Mouse (Mus musculus): ENCODE data around the gene 2310033P09Rik.

The 2310033P09Rik gene

DNA sequence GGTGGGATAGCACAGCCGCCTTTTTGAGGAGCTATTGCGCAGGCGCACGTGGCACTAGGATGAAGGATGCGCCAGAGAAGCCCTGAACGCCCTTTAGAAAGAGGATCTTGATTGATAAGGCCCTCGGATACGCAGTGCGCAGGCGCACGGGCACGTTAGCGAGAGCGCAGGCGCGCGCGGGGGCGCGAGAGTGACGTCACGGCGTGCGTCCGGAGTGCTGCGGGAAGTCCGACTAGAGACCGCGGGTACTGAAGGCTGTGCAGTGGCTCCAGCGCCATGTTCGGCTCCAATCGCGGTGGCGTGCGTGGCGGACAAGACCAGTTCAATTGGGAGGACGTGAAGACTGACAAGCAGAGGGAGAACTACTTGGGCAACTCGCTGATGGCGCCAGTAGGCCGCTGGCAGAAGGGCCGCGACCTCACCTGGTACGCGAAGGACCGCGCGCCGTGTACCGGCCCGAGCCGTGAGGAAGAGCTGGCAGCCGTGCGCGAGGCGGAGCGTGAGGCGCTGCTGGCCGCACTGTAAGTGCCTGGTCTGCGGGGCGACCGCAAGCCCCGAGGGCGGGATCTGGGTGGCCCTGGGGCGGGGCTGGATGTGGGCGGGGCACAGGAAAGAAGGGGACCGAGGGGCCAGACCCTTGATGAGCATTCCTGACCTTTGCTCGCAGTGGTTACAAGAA lies at the start of gene 2310033P09Rik:
TSS of gene 2310033P09Rik (plus strand) at position 169 of the 679 bp plus-strand sequence.
- peak; percentile 95 for DNase-seq (ENCODE audit: low read depth, low spot score)

DNA sequence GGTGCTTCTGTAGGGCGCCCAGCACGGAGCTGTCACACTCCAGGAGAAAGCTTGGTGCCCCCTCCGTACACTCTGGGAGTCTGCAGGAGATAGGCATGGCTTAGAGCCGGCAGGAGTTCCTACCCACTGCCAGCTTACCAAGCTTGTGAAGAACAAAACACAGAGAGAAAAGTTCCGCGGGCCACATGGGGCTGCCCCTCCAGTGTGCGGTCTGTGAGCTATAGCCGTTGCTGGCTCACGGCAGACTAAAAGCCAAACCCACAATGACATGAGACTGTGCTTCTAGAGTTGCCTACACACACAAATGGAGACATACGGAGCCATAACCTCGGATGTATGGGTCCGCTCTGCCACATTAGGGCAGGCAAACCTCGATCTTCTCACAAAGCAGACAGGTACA lies 49.0 kb upstream of the 2310033P09Rik start:
- DNase-seq (ENCODE audit: low read depth, low spot score), result no peak

DNA sequence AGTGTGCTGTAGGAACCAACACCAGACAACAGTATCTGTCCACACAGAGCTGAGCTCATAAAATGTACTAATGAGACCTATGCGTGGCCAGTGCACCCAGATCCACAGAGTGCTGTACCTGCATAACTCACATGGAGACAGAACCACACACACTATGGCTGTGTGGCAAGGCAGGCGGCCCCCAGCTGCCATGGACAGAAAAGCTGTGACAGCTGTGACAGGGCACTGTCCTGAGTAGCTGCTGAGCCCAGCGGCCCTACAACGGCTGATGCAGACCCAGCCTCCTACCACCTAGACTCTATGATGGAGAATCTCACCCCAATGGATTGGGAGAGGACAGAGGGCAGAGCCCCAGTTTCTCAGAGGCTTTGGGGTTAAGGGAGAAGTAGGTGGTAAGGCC lies 48.6 kb upstream of the 2310033P09Rik start:
- DNase-seq (ENCODE audit: low read depth, low spot score), result no peak

DNA sequence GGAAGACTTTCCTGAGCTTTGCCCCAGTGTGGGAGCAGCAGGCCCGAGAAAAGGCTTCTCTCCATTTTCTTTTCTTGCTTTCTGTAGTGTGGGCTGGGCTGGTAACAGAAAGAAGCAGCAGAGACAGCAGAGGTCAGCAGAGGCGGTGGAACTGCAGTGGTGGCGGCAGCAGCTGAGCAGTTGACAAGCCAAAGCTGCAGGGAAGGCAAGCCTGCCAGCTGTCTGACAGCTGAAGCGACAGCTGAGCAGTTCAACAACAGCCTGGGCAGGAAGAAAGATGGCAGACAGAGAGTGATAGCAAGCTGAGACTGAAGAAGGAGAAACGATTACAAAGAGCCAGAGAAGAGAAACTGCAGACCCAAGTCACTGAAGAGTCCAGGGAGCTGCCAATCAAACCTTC lies 46.7 kb upstream of the 2310033P09Rik start:
- no peak for DNase-seq (ENCODE audit: low read depth, low spot score)

DNA sequence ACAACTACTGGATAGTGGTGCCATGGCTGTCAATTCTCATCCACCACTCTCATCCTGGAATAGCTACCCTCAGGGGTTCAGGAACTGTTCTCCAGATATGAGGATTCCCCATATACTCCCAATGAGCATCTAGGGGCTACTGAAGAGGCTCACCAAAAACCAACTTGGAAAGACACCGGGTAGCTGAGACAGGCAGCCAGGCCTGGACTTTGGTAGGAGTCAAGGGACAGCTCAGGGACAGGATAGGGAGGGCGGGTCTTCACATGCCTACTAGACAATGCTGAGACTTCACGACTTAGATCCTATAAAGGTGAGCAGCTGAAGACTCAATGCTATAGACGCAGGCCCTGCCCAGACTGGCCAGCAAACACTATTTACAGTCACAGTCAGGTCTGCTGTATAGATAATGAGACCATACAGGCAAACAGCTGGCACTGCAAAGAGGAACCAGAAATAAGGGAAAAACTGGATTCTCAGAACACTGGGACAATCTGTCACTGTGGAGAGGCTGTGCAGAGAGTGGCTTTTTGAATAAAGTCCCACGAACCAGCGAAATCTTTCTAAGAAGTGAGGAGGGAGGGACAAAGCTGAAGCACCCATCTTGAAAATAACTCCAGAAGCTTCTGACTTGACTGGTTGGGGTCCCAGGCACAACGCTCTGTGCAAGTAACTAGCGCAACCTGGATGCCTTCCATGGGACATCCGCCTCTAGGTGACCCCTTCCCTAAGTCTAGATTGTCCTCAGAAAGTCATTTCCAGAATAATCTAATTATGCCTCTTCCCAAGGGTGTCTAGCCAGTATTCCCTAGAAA lies 45.5 kb upstream of the 2310033P09Rik start:
- DNase-seq (ENCODE audit: low read depth, low spot score), result no peak

DNA sequence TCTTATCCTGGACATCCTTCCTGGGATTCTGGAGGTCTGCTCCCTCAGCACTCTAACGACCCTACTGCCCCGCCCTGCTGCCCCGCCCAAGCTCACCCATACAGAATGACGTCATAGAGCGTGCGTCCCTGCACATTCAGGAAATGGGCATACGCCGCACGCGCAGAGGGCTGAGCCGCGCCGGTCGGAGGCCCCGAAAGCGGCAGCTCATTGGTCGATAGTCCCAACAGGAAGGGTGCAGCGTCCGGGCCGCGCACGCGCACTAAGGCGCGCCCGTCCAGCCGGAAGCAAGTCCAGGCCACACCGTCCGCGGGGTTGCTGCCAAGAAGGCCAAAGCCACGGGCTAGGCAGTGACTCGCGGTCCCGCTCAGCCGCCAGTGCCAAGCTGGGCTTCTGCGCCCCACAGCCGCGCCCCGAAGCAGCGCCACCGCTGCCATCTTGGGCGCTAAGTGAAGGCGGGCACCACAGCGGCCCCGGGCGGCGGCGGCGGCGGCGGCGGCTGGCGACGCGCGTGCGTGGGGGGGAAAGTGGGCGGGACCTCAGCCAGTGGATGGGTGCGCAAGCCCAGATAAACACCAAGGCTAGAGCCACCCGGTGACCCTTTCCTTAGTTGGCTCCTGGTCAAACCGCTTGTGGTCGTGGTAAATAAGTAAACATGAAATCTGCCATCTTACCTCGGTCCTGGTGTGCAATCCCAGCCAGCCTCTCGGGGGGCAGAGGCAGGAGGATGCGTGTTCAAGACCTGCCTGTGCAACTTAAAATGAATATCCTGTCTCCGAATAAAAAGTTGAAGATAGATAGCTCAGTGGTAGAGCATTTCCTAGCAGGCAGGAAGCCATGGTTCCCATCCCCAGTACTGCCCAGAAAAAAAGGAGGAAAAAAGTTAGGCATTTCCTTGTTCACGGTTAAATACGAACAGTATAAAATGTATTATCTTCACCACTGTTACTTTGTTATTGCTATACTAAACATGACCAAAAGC lies 44.6 kb upstream of the 2310033P09Rik start, which contains the start of gene Iba57:
TSS of gene Iba57 (minus strand) at position 485 of the 982 bp plus-strand sequence.
- DNase-seq (ENCODE audit: low read depth, low spot score), result peak; percentile 97

DNA sequence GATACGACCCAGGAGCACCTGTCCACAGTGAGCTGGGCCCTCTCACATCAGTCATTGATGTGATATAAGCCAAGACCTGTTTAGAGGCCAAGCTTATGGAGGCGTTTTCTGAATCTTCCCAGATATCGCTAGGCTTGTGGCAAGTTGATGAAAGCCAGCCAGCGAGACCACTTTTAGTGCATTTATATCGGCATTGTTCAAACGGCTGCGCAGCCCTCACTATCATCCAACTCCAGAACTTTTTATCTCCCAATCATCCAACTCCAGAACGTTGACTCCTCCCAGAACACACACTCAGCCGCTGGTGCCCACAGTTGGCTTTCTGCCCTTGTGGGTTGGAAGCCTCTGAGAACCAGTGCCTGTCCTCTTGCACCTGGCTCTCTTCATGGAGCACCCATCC lies 43.7 kb upstream of the 2310033P09Rik start:
- no peak for DNase-seq (ENCODE audit: low read depth, low spot score)

DNA sequence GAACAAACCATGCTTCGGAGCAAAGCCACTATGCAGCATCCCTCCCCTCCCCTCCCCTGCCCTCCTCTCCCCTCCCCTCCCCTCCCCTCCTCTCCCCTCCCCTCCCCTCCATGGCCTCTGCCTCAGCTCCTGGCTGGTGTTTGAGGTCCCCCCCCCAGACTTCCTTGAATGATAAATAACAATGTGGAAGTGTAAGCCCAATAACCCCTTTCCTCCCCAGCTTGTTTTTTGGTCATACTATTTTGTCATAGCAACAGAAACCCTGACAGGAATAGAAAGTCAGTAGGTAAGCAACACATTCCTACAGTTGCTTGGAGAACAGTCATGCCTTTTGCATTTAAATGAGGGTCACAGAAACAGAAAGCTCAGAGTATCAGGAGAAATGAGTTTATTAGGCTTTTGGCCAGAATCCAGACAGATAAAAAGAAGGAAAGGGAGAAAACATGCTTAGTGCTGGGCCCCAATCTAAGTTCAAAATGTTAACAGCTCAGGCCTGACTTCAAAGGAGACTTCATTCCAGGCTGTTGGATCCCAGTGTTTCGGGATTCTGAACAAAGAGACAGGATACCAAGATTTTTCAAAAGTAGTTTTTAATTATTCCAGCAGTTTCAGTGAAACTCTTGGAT lies 42.4 kb upstream of the 2310033P09Rik start:
- no peak for DNase-seq (ENCODE audit: low read depth, low spot score)

DNA sequence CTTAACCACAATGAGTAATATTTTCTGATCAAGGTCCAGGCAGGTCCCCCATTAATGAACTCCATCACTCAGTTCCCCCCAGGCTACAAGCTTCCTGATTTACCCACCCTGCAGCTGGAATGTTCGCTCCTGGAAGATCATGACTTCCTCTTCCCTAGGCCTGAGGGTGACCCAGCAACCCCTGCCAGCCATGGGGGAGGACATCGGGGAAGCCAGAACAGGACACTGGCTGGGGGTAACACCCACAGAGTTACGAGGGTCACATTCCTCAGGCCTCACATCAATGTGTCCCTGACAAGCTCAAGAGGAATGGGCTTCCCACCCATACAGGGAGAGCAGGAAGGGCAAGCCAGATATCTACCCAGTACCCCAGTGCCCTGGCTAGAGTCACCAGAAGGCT lies 38.3 kb upstream of the 2310033P09Rik start:
- no peak for DNase-seq (ENCODE audit: low read depth, low spot score)

DNA sequence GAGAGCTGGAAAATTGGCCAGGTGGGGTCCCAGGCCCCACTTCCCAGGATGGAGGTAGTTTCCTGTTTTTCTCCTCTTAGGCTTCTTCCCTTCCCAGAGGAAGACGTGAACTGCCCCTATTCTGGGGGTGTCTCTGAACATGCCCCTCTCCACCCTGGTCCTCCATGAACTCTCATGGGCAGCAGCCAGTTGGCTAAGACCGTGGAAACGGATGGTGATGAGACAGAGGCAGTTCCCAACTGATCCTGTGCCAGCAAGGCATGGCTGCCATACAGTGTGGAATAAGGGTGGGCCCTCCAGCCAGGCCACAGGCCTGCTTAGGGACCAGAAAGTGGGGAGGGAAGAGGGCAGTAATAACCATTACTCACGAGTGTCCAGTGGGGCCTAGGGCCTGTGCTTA lies 37.6 kb upstream of the 2310033P09Rik start:
- no peak for DNase-seq (ENCODE audit: low read depth, low spot score)

DNA sequence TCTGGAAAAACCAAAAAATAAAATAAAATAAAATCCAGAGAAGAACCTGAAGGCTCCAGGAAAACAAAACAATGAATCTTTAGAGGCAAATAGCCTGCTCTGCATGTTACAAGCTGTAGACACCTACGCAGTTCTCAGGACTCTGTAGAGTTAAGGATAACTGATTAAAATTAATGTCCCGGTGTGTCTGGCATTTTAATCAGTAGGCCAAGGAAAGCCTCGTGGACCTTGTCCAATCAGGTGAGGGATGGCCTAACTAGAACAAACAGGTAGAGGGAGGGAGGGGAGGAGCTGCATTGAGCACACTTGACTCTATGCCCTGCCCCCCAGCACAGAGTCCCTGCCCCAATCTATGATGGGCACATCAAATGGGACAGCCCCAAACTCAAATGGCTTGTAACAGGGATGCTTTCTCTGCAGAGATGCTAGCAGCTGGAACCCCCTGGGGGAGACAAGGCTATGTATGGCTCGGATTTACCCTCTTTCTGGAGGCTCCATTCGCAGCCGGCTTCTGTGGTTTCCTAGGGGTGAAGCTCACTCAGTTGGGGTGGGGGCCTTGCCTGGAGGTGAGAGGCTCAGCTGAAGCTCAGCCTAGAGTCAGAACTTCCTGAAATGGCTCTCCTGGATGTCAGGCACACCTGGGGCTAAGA lies 33.8 kb upstream of the 2310033P09Rik start:
- no peak for DNase-seq (ENCODE audit: low read depth, low spot score)

DNA sequence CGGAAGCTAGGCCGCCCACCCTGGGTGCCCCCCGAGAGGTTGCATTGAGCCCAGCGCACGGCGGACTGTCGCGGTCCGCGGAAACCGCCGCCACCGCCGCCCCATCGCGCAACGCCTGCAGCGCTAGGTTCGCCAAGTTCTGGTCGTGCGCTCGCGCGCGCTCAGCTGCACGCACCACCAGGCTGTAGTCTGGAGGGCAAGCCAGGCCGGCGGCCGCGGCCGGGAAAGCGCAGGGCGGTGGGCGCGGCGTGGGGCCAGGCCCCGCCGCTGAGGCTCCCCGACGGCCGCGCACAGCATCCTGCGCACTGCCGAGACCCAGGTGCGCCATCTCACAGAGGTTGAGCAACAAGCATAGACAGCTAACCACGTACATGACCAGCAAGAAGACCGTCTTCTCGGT lies 31.6 kb upstream of the 2310033P09Rik start:
- DNase-seq (ENCODE audit: low read depth, low spot score), result no peak

DNA sequence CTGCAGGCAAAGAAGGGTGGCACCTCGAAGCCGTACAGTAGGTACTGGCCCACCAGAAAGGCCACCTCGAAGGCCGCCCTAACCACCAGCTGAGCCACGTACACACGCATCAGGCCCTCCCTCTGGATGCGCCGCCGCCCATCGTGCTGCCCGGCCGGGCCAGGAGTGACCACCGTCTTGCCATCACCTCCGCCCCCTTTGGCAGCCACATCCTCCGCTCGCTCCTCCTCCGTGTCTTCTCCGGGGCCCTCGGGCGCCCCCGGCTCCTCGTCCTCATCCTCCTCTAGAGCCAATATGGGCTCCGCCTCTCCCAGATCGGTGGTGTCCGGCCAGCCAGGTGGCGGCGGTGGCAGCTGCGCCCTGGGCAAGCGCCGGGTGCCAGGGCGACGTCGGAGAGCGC lies 31.2 kb upstream of the 2310033P09Rik start:
- DNase-seq (ENCODE audit: low read depth, low spot score), result no peak

DNA sequence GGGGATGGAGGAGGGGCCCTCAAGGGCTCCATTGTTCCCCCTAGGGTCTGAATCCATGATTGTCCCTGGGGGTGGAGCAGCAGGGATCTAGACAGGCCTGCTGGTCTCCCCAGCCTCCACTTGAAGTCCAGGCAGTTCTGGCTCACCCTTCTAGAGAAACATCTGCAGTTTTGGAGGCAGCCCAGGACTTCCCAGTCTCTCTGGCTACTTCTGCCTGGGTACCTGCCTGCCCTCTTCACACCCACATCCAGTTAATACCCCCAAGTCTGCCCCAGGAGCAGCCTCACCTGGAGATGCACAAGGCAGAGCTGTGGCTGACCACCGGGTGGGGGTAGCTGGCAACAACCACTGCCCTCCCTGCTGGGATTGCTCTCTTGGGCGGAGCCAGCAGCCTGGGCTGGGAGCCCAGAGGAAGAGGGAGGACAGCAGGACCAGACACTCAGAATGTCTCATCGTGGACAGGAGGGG lies 25.2 kb upstream of the 2310033P09Rik start, which contains the start of gene Gjc2:
TSS of gene Gjc2 (minus strand) at position 350 of the 468 bp plus-strand sequence.
- DNase-seq (ENCODE audit: low read depth, low spot score), result no peak

DNA sequence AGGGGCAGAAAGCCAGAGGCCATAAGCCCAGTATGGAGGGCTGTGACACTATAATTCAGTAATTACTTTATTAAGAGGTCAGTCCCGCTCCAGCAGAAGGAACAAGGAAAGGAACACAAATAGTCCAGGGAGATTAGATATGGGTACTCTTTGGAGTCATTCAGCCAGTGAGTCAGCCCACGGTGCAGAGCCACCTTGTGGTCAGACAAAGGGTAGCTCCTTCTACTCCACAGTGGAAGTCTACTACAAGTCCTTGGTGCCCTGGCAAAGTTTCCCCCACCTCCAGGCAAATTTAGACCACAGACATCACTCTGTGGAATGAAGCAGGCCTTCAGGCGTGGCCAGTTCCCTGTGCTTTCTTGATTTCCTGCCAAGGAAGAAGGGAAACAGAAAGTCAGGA lies 24.3 kb upstream of the 2310033P09Rik start:
- DNase-seq (ENCODE audit: low read depth, low spot score), result no peak

DNA sequence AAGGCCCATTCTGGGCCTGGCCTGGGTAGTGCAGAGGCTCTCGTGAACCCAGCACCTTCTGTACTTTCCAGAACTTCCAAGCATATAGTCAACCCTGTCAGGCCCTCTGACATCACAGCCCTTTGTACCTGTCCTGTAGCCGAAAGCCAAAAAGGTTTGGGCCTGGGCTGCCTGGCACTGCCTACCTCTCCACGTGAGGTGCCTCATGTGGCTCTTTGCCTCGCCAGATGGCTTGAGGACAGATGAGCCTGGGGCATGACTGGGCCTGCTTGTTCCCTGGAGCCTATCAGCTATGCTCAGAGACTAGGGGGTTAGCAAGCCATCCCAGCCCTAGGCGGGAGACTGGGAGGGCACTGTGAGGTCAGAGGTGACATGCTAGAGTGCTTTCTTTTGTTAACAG lies 22.6 kb upstream of the 2310033P09Rik start:
- DNase-seq (ENCODE audit: low read depth, low spot score), result no peak

DNA sequence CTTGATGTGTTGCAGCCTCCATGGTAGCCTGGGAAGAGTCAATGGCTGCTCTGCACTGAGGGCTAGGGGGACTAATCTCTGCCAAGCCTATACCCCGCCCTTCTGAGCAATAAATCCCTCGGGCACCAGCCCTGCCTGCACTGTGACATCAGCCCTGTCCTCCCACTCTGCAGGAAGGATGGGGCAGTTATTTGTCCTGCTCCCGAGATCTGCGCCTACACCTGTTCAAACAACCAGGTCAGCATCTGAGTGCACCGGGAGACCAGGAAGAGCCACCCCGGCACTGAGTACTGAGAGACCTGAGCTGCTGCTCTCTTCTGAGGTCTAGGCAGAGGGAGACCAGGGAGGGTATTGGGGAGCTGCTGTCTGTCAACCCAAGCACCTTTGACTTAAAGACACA lies 20.4 kb upstream of the 2310033P09Rik start:
- no peak for DNase-seq (ENCODE audit: low read depth, low spot score)

DNA sequence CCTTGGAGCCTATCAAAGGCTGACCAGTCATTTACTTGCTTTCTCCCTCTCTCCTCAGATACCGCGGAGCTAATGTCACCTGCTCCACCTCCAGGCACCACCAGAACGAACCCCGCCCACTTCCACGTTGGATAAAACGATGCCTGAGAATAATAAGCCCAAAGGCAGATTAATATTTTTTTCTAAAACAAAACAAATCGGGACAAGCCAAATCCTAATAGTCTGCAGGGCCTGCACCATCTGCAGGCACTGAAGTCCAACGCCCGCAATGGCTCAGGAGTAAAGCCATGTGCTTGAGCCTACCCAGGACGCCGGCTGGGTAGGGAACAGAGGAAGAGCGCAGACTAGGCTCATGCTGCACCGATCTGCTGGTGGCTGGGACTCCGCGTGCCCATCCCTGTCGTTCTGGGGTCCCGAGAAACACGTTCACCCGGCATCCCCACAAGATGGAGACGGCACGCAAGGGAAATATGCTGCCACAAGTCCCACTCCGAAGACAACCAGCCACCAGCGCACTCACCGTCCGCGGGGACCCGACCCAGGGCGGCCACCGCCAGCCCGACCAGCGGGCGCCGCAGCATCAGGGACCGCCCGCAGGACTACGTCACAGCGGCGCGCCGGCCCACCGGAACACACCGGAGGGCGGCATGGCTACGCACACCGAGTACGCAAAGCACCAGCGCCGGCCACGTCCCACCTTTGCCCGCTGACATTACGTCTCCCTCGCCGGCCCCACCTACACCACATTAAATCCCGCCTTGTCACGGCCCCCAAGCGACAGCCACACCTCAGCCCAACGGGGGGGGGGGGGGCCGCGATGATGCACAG lies 16.7 kb upstream of the 2310033P09Rik start:
- peak; percentile 84 for DNase-seq (ENCODE audit: low read depth, low spot score)

DNA sequence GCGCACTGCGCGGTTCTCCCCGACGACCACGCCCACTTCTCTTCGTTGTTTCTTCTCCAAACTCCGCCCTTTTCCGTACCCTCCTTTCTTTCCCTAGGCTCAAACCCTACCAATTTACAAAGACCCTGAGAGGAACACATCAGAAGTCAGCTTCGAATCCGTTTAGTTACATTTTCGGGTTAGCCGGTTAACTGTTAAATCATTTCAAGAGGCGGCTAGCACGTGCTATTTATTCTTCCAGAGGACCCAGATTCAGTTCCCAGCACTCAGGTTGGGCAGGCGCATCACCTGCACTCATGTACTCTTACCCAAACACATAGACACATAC lies 16.1 kb upstream of the 2310033P09Rik start, which contains the start of gene Guk1:
TSS of gene Guk1 (minus strand) at position 154 of the 328 bp plus-strand sequence.
- no peak for DNase-seq (ENCODE audit: low read depth, low spot score)

DNA sequence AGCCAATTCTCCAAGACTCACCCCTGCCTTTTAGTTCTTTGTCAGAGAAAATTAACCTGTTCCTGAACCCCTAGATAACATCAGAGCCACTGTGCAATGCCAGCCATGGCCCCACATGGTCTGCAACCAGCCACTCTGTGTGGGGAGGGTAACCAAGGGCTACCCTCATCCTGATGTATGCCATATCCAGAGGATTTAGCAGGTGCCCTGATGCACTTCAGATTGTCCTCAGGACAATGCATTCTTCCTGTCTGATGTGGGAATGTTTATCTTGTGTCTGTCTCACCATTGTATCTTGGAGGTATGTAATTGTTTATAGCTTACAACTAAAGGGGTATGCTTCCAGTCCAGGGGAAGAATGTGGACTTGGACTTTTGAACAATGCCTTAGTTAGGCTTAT lies 11.9 kb upstream of the 2310033P09Rik start:
- DNase-seq (ENCODE audit: low read depth, low spot score), result no peak
